Mouse (Mus musculus): ENCODE data around the gene Pdxp.

The Pdxp gene

GRCm38 (mm10) chr15:78927788-78928457, 14.2 kb downstream of the Pdxp start:
- DNase-seq (ENCODE audit: low read depth, low spot score): peak; percentile 86

GRCm38 (mm10) chr15:78928539-78928938, 14.8 kb downstream of the Pdxp start:
- no peak for DNase-seq (ENCODE audit: low read depth, low spot score)

- DNase-seq (ENCODE audit: low read depth, low spot score): no peak
These were observed 16.5 kb downstream of the Pdxp start for GRCm38 (mm10) chr15:78930192-78930706.

- no peak for DNase-seq (ENCODE audit: low read depth, low spot score)
These were observed 17.2 kb downstream of the Pdxp start for GRCm38 (mm10) chr15:78930801-78931426.

- no peak for DNase-seq (ENCODE audit: low read depth, low spot score)
These were observed 17.9 kb downstream of the Pdxp start for GRCm38 (mm10) chr15:78931577-78931976.

GRCm38 (mm10) chr15:78934784-78935320, 21.1 kb downstream of the Pdxp start, which contains the start of gene Nol12:
Gene Nol12, plus strand, starts transcription at chr15:78934933.
- peak; percentile 91 for DNase-seq (ENCODE audit: low read depth, low spot score)

GRCm38 (mm10) chr15:78936403-78936802, 22.7 kb downstream of the Pdxp start:
- no peak for DNase-seq (ENCODE audit: low read depth, low spot score)

- DNase-seq (ENCODE audit: low read depth, low spot score): no peak
These were observed 23.6 kb downstream of the Pdxp start for GRCm38 (mm10) chr15:78937311-78937710.

- DNase-seq (ENCODE audit: low read depth, low spot score): no peak
These were observed 24.2 kb downstream of the Pdxp start for GRCm38 (mm10) chr15:78937963-78938362.

GRCm38 (mm10) chr15:78940325-78940724, 26.6 kb downstream of the Pdxp start:
- DNase-seq (ENCODE audit: low read depth, low spot score): no peak

GRCm38 (mm10) chr15:78942663-78943062, 28.9 kb downstream of the Pdxp start:
- peak; percentile 80 for DNase-seq (ENCODE audit: low read depth, low spot score)

GRCm38 (mm10) chr15:78946232-78946631, 32.5 kb downstream of the Pdxp start:
- DNase-seq (ENCODE audit: low read depth, low spot score): no peak

GRCm38 (mm10) chr15:78947657-78948056, 33.9 kb downstream of the Pdxp start, which contains the start of gene Triobp:
Gene Triobp, plus strand, starts transcription at chr15:78947724.
- DNase-seq (ENCODE audit: low read depth, low spot score): peak; percentile 93

GRCm38 (mm10) chr15:78948152-78948725, 34.5 kb downstream of the Pdxp start:
- DNase-seq (ENCODE audit: low read depth, low spot score): no peak

- no peak for DNase-seq (ENCODE audit: low read depth, low spot score)
These were observed 35.2 kb downstream of the Pdxp start for GRCm38 (mm10) chr15:78948883-78949282.

- DNase-seq (ENCODE audit: low read depth, low spot score): no peak
These were observed 41.9 kb downstream of the Pdxp start for GRCm38 (mm10) chr15:78955663-78956062.

GRCm38 (mm10) chr15:78956351-78956750, 42.6 kb downstream of the Pdxp start:
- DNase-seq (ENCODE audit: low read depth, low spot score): no peak

GRCm38 (mm10) chr15:78957021-78957420, 43.3 kb downstream of the Pdxp start:
- no peak for DNase-seq (ENCODE audit: low read depth, low spot score)

- no peak for DNase-seq (ENCODE audit: low read depth, low spot score)
These were observed 45.8 kb downstream of the Pdxp start for GRCm38 (mm10) chr15:78959537-78959936.

GRCm38 (mm10) chr15:78960088-78960487, 46.4 kb downstream of the Pdxp start:
- no peak for DNase-seq (ENCODE audit: low read depth, low spot score)

- DNase-seq (ENCODE audit: low read depth, low spot score): peak; percentile 77
These were observed 49.2 kb downstream of the Pdxp start for GRCm38 (mm10) chr15:78962885-78963284.

All from mesoderm, embryonic 11.5 days (tissue).